Mouse (Mus musculus): ENCODE measurements around the gene Arhgdib.

DNA sequence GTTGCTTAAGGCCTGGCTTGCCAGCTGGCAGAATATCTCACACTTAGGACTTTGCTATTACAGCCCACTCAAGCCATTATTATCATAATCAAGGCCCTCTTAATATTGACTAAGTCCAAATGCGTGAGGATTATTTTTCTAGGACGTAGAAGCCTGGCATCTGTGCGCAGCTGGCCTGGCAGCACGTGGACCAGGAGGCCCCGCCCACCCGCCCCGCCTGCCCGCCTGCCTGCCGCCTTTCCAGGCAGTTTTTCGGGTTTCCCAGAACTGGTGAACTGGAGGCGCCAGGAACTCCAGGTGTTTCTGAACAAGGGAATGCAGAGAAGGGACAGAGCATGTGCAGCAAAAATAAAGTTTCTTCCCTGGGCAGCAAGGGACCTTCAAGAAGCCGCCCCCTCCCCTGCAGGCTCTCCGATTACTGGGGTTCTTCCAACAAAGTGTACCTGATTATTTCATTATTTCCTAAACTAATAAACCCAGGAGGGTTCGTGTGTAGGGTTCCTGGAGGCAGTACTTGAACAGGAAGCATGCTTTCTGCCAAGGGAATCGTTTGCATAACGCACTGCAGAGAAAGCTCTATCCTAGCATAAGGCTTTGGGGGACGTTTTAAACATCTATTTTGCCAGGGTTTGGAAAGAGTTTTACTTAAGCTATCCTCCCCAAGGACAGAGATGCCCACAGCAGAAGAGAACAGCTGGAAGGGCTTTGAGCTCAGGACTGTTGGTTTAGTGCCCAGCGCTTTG is 28.1 kb downstream of the Arhgdib start:
- TF ChIP-seq CTCF (IDR thresholded peaks at IDR 0.05; ENCODE audit: borderline replicate concordance, control insufficient read depth, extremely low read depth, insufficient read depth, low read length, poor library complexity) (no peak), POLR2A (IDR thresholded peaks at IDR 0.05; ENCODE audit: control insufficient read depth, extremely low read depth, insufficient read depth, low read length, poor library complexity) (no peak)
